Mouse (Mus musculus) brain, embryonic 14.5 days (tissue): ENCODE measurements at regions not wholly inside any gene's neighbourhood (a gene's known extent, or its start where the extent isn't known, plus 50 kb on each side); places are given as distances from the start of the nearest gene placed in this dataset.

Experiments used
- DNase-seq: peaks from one replicate; pipeline ENCODE4 v3.0.0-alpha.2; 2011; ENCODE audit warnings: low read depth
- CTCF ChIP-seq: fragments of 200-500 bp; IDR thresholded peaks from 2 replicates; pipeline ENCODE4 v1.5.1; 2012; ENCODE audit warnings: inconsistent platforms, mild to moderate bottlenecking, moderate library complexity, borderline replicate concordance; ENCODE audit not compliant: insufficient read depth, insufficient read length; ENCODE audit errors: extremely low read depth
- POLR2A ChIP-seq: fragments of 200-500 bp; IDR thresholded peaks from 2 replicates; pipeline ENCODE4 v1.6.1; 2012; ENCODE audit warnings: mild to moderate bottlenecking, inconsistent platforms, borderline replicate concordance; ENCODE audit not compliant: poor library complexity, insufficient read depth, insufficient read length, severe bottlenecking; ENCODE audit errors: extremely low read depth

DNA sequence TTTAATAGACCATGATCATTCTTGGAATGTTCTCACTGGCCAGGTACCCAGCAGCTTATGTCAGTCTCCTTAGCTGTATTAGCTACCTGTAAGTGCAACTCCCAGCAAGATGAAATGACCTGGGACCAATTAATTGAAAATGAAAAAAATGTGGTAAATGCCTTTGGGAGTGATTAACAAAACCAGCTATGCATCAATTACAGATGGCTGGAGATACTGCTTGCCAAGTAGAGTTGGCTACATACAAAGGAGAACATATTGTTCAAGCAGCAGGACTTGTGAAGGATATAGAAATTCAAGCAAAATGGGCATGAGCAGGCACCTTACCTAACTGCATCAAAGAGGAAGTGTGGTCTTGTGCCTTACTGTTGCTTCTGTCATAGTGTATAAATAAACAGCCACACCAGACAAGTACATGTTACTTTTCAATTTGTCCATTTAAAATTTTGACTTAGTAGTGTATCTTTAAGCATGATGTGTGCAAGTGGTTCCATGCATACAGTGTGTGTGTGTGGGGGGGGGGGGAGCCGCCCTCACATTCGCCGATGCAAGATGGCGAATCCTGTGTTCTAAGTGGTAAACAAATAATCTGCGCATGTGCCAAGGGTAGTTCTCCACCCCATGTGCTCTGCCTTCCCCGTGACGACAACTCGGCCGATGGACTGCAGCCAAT lies 307.0 kb downstream of the Pcdh17 start:
- DNase-seq = peak; percentile 78
- no peak for TF ChIP-seq POLR2A
- TF ChIP-seq CTCF = no peak

DNA sequence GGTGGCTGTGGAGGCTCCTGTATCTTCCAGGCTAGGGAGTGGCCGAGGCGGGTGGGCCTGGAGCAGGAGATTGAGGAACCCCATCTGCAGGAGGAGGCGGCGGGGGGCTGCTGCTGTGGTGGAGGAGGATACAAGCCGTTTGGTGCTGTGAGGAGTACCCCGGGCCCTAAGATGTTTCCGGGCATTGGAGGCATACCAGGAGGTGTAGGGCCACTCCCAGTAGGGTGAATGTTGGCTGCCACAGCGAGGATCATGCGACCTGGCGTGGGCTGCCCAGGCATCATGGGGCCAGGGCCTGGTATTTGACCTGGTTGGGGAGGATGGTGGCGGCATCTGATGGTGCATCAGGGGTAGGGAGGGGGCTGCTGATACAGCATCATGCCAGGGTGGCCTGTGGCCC lies 314.2 kb downstream of the Pcdh17 start:
- DNase-seq = no peak
- TF ChIP-seq CTCF (no peak), POLR2A (no peak)

- DNase-seq = no peak
- no peak for TF ChIP-seq POLR2A
- no peak for TF ChIP-seq CTCF
Observed at GRCm38 (mm10) chr14:84793157-84793556, 349.8 kb downstream of the Pcdh17 start.

GRCm38 (mm10) chr14:84800925-84801324 lies 357.6 kb downstream of the Pcdh17 start:
- no peak for DNase-seq
- no peak for TF ChIP-seq POLR2A
- TF ChIP-seq CTCF = no peak

DNA sequence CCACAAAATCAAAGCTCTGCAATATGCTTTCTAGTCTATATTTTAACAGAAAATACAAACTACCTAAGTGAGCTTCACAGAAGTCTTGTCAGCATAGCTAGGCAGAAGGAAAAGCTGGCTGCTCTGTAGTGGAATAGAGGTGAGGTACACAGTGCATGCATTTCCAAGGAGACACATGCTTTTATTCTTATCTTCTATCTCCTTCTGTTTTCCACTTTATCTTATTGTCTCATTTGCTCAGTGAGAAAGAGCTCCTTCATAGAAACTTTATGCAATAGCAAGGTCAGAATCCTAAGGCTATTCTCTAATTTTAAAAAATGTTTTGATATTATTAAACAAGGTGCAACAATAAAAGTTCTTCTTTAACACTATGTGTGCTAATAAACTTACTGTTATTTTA lies 359.3 kb downstream of the Pcdh17 start:
- no peak for TF ChIP-seq POLR2A
- no peak for TF ChIP-seq CTCF

More for the DNA sequence above, 359.3 kb downstream of the Pcdh17 start:
- DNase-seq = no peak
